Mouse (Mus musculus): ENCODE data around the gene Mdh2.

The Mdh2 gene

GRCm38 (mm10) chr5:135832729-135833128, 54.4 kb downstream of the Mdh2 start:
- in situ Hi-C loops (cut with MboI, MseI): no loop called here

DNA sequence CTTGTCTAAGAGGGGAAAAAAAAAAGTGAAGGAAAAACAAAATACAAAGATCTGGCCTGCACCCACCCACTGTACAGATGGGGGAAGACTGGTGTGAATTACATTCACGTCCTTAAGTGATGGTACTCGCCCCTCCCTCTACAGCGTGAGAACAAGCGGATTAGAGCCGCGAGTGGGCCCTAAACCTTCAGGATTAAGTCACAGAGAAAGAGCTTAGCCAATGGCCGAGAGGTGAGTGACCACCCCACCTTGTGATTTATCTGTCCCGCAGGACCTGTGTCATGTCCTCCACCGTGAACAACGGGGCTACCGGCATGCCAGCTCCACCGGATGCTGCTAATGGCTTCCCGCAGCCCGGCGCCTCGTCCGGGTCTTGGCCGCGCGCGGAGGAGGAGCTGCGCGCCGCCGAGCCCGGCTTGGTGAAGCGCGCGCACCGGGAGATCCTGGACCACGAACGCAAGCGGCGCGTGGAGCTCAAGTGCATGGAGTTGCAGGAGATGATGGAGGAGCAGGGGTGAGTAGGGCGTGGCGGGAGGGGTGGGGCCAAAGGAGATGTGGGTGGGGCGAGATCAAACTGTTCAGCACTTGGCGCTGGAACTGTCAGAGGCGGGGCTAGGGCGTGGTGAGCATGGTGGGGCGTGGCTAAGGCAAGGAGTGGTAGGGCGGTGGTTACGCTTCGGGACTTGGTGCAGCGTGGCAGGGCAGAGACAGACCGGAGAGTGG, 56.6 kb downstream of the Mdh2 start:
- in situ Hi-C loops (cut with MboI, MseI): loop anchor here (5.0 kb wide), 1 partner anchor 38 kb away; no protein-coding TSS in a partner anchor

- in situ Hi-C loops (cut with MboI, MseI): loop anchor here (5.0 kb wide), 1 partner anchor 38 kb away; no protein-coding TSS in a partner anchor
Measured at GRCm38 (mm10) chr5:135835492-135835858, 57.2 kb downstream of the Mdh2 start.

DNA sequence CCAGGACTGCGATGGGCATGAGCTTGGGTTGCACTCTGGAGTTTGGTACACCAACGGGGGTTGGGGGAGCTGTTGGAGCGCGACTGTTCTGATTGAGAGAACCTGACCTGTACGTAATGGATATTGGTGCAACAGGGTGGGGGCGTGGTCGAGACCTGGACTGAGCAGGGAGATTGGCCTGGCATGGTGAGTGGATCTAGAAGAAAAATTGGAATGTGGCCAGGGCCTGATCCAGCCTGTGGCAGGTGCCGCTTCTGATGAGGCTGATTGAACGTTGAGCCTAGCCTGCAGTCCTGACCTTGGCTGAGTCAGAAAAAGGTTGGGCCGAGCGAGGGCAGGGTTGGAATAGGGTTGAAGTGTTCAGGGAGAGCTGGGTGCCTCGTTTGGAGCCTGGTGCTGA, 57.7 kb downstream of the Mdh2 start:
- in situ Hi-C loops (cut with MboI, MseI): loop anchor here (5.0 kb wide), 1 partner anchor 39 kb away; no protein-coding TSS in a partner anchor
